Mouse (Mus musculus): Measurements from ENCODE around the gene Olfml2b.

DNA sequence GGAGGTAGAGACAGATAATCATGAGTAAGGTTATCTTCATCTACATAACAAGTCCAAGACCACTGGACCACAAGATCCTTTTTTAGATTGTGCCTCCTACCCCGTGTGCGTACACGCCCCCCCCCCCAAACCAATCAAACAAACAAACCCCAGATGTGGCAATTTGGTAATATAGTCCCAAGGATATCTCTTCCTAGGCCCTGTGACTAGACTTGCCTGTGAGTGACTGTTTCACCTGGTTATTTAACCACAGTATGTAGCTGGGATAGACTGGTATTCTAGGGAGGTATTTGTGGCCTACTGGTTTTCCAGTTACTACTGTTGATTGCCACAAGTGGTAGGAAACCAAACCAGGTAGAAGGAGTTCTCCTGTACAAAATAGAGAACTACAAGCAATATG, 33.6 kb upstream of the Olfml2b start:
- no peak for TF ChIP-seq CTCF (IDR thresholded peaks at IDR 0.05; ENCODE audit: control insufficient read depth, insufficient read depth, low read length)
- TF ChIP-seq POLR2A (IDR thresholded peaks at IDR 0.05; ENCODE audit: borderline replicate concordance, control insufficient read depth, low read depth, low read length), result no peak
